Mouse (Mus musculus) heart, adult 9 months (tissue): ENCODE measurements at regions not wholly inside any gene's neighbourhood (a gene's known extent, or its start where the extent isn't known, plus 50 kb on each side); places are given as distances from the start of the nearest gene placed in this dataset.

ENCODE experiments used
- DNase-seq, 2 experiments: peaks; one replicate each; pipeline ENCODE4 v3.0.0; 2022; ENCODE audit warnings: low spot score in 2 of 2

GRCm38 (mm10) chr16:24056123-24056884 lies 67.7 kb upstream of the Bcl6 start:
- no peak for DNase-seq

GRCm38 (mm10) chr16:24054293-24054692 lies 65.6 kb upstream of the Bcl6 start:
- DNase-seq, result no peak

- DNase-seq, result no peak
These were observed 64.8 kb upstream of the Bcl6 start for GRCm38 (mm10) chr16:24053403-24053802.

DNA sequence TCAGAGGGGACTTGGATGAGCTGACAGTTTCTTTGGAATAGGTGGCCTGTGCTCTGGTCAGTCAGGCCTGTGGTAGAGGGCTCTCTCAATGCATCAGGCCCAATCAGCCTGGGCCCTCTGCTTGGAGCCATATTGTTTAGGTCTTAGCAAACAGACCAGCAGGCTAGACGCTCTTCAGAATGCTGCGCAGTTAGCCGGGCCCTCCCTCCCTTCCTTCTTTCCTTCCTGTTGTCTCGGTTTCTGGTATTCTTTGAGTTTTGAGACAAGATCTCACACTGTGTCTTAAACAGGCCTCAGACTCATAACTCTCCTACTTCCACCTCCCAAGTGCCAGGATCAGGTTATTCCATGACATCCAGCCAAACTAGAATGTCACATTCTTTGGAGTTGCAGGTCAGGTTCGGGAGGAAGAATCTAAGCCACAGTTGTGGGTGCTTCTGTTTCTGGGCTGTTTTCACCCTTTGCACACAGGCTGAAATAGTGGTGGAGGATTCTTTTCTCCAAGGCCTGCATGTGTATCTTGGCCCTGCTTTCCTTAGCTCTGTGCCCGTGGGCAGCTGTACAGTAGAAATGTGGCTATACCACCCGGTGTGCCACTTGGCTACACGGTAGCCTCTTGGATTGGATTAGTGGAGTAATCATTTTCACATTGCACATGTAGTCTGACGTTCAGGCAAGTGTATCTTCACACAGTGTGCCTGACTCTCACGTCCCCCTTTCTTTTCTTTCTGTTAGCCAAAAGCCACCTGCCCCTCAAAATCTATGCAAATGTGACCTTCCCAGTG lies 62.4 kb upstream of the Bcl6 start:
- no peak for DNase-seq

GRCm38 (mm10) chr16:24043779-24044178 lies 55.1 kb upstream of the Bcl6 start:
- no peak for DNase-seq

DNA sequence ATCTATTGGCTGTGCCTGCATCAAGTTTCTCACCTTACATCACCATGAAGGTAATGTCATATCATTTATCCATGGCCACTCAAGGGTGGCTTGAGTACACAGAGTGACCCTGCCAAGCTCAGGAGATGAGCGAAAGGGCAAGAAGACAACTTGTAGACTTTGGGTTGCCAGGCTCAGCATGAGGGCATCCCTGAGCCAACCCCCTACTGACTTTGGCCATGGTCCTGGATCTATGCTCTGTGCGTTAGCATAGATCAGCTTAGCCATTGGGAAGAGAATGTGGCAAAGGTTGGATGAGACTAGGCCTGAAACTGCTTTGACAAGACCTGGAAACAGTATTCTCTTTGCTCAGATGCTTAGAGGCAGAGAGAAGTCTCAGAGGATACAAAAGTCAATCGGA lies 54.3 kb upstream of the Bcl6 start:
- no peak for DNase-seq

- no peak for DNase-seq
These were observed 53.6 kb upstream of the Bcl6 start for GRCm38 (mm10) chr16:24042216-24042615.

- no peak for DNase-seq
These were observed 52.8 kb upstream of the Bcl6 start for GRCm38 (mm10) chr16:24041403-24041802.

GRCm38 (mm10) chr16:24039765-24040164 lies 51.1 kb upstream of the Bcl6 start:
- peak; percentile 60 for DNase-seq
